Mouse (Mus musculus): ENCODE data around the gene Gm6367.
"Not testable (repeated sequence)": the region's sequence is repeated elsewhere in the genome, so short reads cannot be mapped to it uniquely, and the experiment has no call there.

Gm6367 gene

DNA sequence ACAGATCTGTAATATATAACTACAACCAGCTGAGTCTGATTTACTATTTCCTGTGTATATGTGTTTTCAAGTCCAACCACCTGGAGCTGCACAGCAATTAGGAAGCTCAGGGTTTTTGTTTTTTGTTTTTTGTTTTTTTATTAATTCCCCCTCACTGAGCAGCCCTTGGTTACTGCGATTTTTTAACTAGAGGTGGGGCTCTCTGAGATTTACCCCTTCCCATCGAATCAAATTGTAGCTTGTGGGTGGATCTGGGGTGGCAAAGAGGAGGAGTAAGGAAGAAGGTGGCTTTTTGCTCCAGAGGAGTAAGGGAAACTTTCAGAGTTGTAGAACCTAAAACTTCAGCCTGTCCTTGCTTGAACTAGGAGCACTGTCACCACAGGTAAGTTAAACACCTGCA is at the start of gene Gm6367:
Gene Gm6367, plus strand, starts transcription at position 301 of the 400 bp plus-strand sequence.
- DNase-seq (ENCODE audit: inconsistent ontology term) = not testable (repeated sequence)

Data from Muller cell, postnatal 12 days (primary cell).